Mouse (Mus musculus) liver, embryonic 13.5 days (tissue): ENCODE data around the gene Aimp2. TPM values are rescaled to one million over a fixed set of nuclear protein-coding genes. Genes with fewer than 3 reads are reported as not detected.

Experiments used
- ATAC-seq: fragments of 200-750 bp; cut with Nextera tagmentation; 2 replicates; pipeline ENCODE4 v1.8.0; 2017; ENCODE audit warnings: low read depth, mild to moderate bottlenecking, moderate number of reproducible peaks, moderate library complexity
- DNase-seq: peaks from one replicate; pipeline ENCODE4 v3.0.0; 2022
- H3K27ac ChIP-seq: fragments of 300-500 bp; sonication (generic); 2 replicates; pipeline ENCODE4 v1.5.1; 2015; ENCODE audit warnings: moderate library complexity, mild to moderate bottlenecking, inconsistent platforms
- H3K27me3 ChIP-seq: fragments of 300-500 bp; sonication (generic); 2 replicates; pipeline ENCODE4 v1.6.1; 2015; ENCODE audit warnings: mild to moderate bottlenecking, inconsistent platforms
- H3K36me3 ChIP-seq: fragments of 300-500 bp; sonication (generic); 2 replicates; pipeline ENCODE4 v1.6.1; 2015; ENCODE audit warnings: mild to moderate bottlenecking, inconsistent platforms
- H3K4me1 ChIP-seq: fragments of 300-500 bp; sonication (generic); replicated peaks from 2 replicates; pipeline ENCODE4 v1.6.1; 2015; ENCODE audit warnings: inconsistent platforms
- H3K4me2 ChIP-seq: fragments of 300-500 bp; sonication (generic); 2 replicates; pipeline ENCODE4 v1.6.1; 2015; ENCODE audit warnings: inconsistent platforms, mild to moderate bottlenecking, moderate library complexity
- H3K4me3 ChIP-seq: fragments of 300-500 bp; sonication (generic); replicated peaks from 2 replicates; pipeline ENCODE4 v1.5.1; 2015; ENCODE audit warnings: mild to moderate bottlenecking, inconsistent platforms
- H3K9ac ChIP-seq: fragments of 300-500 bp; sonication (generic); 2 replicates; pipeline ENCODE4 v1.6.1; 2015; ENCODE audit warnings: mild to moderate bottlenecking, inconsistent platforms
- H3K9me3 ChIP-seq: fragments of 300-500 bp; sonication (generic); replicated peaks from 2 replicates; pipeline ENCODE4 v1.6.1; 2016; ENCODE audit warnings: inconsistent platforms
- WGBS: fragments of 180-500 bp; shearing (Covaris S2); methylation state at CpG from one replicate; pipeline ENCODE4 v1.1.7; 2015; ENCODE audit not compliant: insufficient replicate concordance; 5-methylcytosine and 5-hydroxymethylcytosine counted together
- polyA plus RNA-seq: library from polyadenylated mRNA; unstranded; fragments of >200 nt; fragmentation: Nextera tagmentation; extraction: Ambion mirVana; gene quantifications from 2 replicates; pipeline ENCODE4 v1.2.1, GENCODE M21; 2015

The Aimp2 gene
- polyA plus RNA-seq, 1 experiment from 2014 or later, result 68.9 TPM

DNA sequence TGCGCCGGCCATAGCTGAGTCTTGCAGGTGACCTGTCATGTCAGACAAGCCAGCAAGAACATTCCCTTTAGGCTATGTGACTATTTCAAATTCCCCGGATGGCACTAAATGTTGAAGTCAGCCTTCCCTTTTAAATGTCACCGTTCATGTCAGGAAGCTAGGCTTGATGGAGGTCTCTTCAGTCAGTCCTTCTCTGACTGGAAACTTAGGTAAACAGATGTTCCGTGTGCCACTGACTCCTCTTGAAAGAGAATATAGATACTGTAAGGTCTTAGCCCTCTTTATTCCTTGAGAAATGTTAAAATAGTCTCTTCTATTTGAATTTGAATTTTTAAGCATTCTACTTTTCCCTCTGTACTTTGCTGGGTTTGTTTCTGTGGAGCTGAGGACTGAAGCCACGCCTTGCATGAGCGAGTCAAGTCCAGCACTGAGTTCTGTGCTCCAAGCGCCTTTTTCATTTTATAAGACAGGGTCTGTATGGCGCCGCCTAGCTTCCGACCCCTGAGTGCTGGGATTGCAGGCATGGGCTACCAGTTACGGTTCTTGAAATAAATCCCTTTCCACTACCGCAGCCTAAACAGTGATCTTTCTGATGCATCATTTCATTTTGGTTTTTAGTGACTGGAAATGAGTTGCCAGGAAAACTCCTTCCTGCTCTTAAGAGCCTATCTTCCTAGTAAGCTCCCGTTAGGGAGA lies 11.9 kb downstream of the Aimp2 start, which contains the start of gene Ankrd61:
Ankrd61 (minus strand) TSS at position 51 of the 696 bp plus-strand sequence.
- H3K4me1 ChIP-seq, result peaks cover 19% of the 10 kb centered on the region

GRCm38 (mm10) chr5:143893396-143893795 lies 16.3 kb downstream of the Aimp2 start:
- Histone ChIP-seq H3K27me3 (no peaks in the 10 kb centered on the region), H3K36me3 (peaks cover 100% of the 10 kb centered on the region), H3K4me3 (no peak overlapping the region), H3K27ac (no peak overlapping the region), H3K4me2 (no peak overlapping the region), H3K4me1 (peaks cover 33% of the 10 kb centered on the region), H3K9ac (no peak overlapping the region), H3K9me3 (no peaks in the 10 kb centered on the region)
- DNase-seq (peak; percentile 44), ATAC-seq (peak; percentile 55)
- 26% methylated on average over 5 of the region's 5 CpGs for WGBS

More for the DNA sequence above, 11.9 kb downstream of the Aimp2 start, which contains the start of gene Ankrd61:
- Histone ChIP-seq H3K36me3 (peaks cover 100% of the 10 kb centered on the region), H3K4me3 (no peak within 1 kb of the TSS), H3K4me2 (no peak within 1 kb of the TSS), H3K27ac (no peak within 1 kb of the TSS), H3K9ac (no peak within 1 kb of the TSS), H3K27me3 (no peaks in the 10 kb centered on the region), H3K9me3 (no peaks in the 10 kb centered on the region)
- WGBS, result 89% methylated on average over 14 of the region's 14 CpGs
- DNase-seq (no peak), ATAC-seq (no peak)

DNA sequence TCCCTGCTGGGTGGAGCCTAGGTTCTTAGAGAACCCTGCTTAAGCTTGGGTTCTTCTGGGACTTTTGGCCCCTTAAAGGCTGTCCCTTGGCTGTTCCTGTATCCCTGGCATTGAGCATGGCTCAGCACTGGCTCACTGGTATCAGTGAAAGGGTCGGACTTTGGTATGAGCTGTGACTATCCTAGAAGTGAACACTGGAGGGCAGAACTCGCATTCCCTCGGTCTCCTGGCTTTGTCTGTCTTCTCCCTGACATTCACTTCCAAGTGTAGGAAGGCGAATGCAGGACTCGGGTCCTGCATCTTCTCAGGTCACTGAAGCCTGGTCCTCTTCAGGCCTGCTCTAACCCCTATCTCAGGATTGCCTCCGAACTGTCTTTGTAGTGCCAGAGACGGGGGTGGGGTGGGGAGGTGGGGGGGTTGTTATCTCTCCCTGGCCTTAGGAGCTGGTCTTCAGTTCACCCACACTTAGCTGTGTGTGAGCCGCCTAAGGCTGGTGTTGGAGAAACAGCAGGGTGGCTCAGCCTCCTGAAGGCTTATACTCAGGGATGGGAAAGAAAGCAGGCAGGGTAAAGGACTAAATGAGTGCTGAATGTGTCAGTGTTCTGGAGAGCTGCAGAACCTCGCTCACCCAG lies 17.3 kb downstream of the Aimp2 start:
- DNase-seq, result no peak
- peaks cover 100% of the 10 kb centered on the region for H3K36me3 ChIP-seq
- no peak overlapping the region for H3K4me3 ChIP-seq
- no peaks in the 10 kb centered on the region for H3K9me3 ChIP-seq
- no peak overlapping the region; the same call in 1 of the 2 replicates for H3K9ac ChIP-seq
- 50% methylated on average over 9 of the region's 9 CpGs for WGBS
- no peaks in the 10 kb centered on the region for H3K27me3 ChIP-seq
- H3K27ac ChIP-seq, result peak overlapping the region; percentile 39
- peaks cover 33% of the 10 kb centered on the region for H3K4me1 ChIP-seq
- H3K4me2 ChIP-seq, result no peak overlapping the region
- peak; percentile 59 for ATAC-seq

GRCm38 (mm10) chr5:143890741-143891140 lies 18.9 kb downstream of the Aimp2 start:
- DNase-seq, result no peak
- Histone ChIP-seq H3K4me3 (no peak overlapping the region), H3K27ac (no peak overlapping the region), H3K36me3 (peaks cover 100% of the 10 kb centered on the region), H3K4me2 (no peak overlapping the region), H3K27me3 (no peaks in the 10 kb centered on the region), H3K9ac (no peak overlapping the region), H3K4me1 (peaks cover 33% of the 10 kb centered on the region), H3K9me3 (no peaks in the 10 kb centered on the region; the same call in 1 of the 2 replicates)
- 78% methylated on average over 6 of the region's 6 CpGs for WGBS
- no peak for ATAC-seq

GRCm38 (mm10) chr5:143885274-143885673 lies 24.4 kb downstream of the Aimp2 start:
- Histone ChIP-seq H3K36me3 (peaks cover 100% of the 10 kb centered on the region), H3K9me3 (no peaks in the 10 kb centered on the region; the same call in 1 of the 2 replicates), H3K4me2 (no peak overlapping the region), H3K4me1 (no peaks in the 10 kb centered on the region), H3K27me3 (no peaks in the 10 kb centered on the region), H3K27ac (no peak overlapping the region), H3K4me3 (no peak overlapping the region), H3K9ac (no peak overlapping the region)
- WGBS, result 95% methylated on average over 3 of the region's 3 CpGs
- ATAC-seq (no peak), DNase-seq (no peak)

GRCm38 (mm10) chr5:143874571-143874970 lies 35.1 kb downstream of the Aimp2 start:
- Histone ChIP-seq H3K9ac (no peak overlapping the region), H3K4me3 (no peak overlapping the region), H3K27ac (no peak overlapping the region), H3K27me3 (no peaks in the 10 kb centered on the region), H3K4me2 (no peak overlapping the region), H3K9me3 (no peaks in the 10 kb centered on the region), H3K4me1 (peaks cover 15% of the 10 kb centered on the region), H3K36me3 (peaks cover 82% of the 10 kb centered on the region)
- ATAC-seq, result peak; percentile 57; the same call in 1 of the 2 replicates
- 77% methylated on average over 4 of the region's 4 CpGs for WGBS
- DNase-seq, result no peak

DNA sequence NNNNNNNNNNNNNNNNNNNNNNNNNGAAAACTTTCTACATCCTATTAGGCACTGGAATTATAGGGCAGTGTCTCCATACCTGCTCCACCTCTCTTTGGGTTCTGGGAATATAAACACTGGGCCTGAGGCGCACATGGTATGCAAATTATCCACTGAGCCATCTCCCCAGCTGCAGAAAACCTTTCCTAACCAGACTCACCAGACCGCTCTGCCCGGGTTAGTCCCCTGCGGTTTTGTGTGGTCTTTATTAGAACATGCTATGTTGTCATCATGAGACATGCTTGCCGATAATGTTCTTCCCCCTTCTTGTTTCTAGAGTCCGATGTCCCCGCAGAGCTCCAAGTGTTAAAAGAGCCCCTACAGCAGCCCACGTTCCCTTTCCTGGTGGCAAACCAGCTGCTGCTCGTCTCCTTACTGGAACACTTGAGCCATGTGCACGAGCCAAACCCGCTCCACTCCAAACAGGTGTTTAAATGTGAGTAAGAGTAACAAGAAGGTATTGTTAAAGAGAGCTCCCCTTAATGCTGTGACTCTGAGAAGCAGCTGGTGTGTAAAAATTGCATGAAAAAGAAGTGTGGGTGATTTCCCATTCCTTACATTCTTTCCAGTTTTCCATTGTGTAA lies 38.0 kb downstream of the Aimp2 start:
- WGBS, result 91% methylated on average over 11 of the region's 11 CpGs
- Histone ChIP-seq H3K36me3 (peaks cover 53% of the 10 kb centered on the region), H3K4me2 (no peak overlapping the region), H3K27ac (peak overlapping the region; percentile 23; the same call in 1 of the 2 replicates), H3K9ac (no peak overlapping the region), H3K27me3 (no peaks in the 10 kb centered on the region), H3K9me3 (no peaks in the 10 kb centered on the region), H3K4me3 (no peak overlapping the region), H3K4me1 (peaks cover 15% of the 10 kb centered on the region)
- DNase-seq (no peak), ATAC-seq (no peak)

Other genes starting within 250 kb of the Aimp2 start
- gene Usp42, start 177.6 kb downstream of the Aimp2 start, polyA plus RNA-seq, result 4.4 and 5.2 TPM in 2 replicates
- gene Eif2ak1, start 92.1 kb downstream of the Aimp2 start, polyA plus RNA-seq, result 104 and 118 TPM in 2 replicates
- gene Ankrd61, start 12.2 kb downstream of the Aimp2 start, polyA plus RNA-seq, result 0.32 and 0.36 TPM in 2 replicates
- gene Pms2, start 117 bp upstream of the Aimp2 start, polyA plus RNA-seq, result 16.9 and 21.5 TPM in 2 replicates
- gene Gm42421, start 18.3 kb upstream of the Aimp2 start, polyA plus RNA-seq, result 0.41 TPM in 1 of 2 replicates, not detected in the other
- gene Rsph10b, start 23.2 kb upstream of the Aimp2 start, polyA plus RNA-seq, result 0.17 and 0.56 TPM in 2 replicates
- 48.8 and 58.1 TPM in 2 replicates for gene Ccz1, start 105.0 kb upstream of the Aimp2 start, polyA plus RNA-seq
- not detected in 2 replicates for gene Ocm, start 116.8 kb upstream of the Aimp2 start, polyA plus RNA-seq
- 2.0 and 2.3 TPM in 2 replicates for gene Lmtk2, start 190.6 kb upstream of the Aimp2 start, polyA plus RNA-seq